Mouse (Mus musculus): ENCODE data around the gene Tmod3. TPM values are rescaled to one million over a fixed set of nuclear protein-coding genes. Genes with fewer than 3 reads are reported as not detected.
"Not testable (repeated sequence)": the region's sequence is repeated elsewhere in the genome, so short reads cannot be mapped to it uniquely, and the experiment has no call there.

Gene Tmod3
- polyA plus RNA-seq, 1 experiment, result 24.0 TPM

DNA sequence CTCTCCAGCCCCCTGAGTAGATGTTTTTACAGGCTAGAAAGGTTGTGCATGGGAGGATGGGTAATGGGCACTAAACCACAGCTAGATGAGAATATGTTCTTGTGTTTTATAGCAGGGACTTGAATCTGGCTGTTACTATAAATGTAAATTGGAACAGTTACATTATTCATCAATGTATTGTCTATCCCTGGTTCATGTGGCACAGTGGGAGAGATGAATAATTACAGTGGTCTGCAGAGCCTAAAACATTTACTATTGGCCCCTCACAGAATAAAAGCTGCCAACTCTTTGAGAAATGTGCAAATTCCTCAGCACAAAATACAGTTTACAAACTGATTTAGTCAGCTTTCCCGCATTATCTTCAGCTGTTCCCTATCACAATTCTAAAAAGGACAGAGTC, 23.0 kb downstream of the Tmod3 start:
- no peak overlapping the region for H3K27ac ChIP-seq (ENCODE audit: insufficient read depth, low read length)
- H3K27me3 ChIP-seq (ENCODE audit: control insufficient read depth, insufficient read depth, low read length), result no peaks in the 10 kb centered on the region
- 85% methylated on average over 1 of the region's 1 CpGs for WGBS
- DNase-seq (ENCODE audit: low read depth in 1 of 2, low spot score in 2 of 2), result no peak
- H3K4me1 ChIP-seq (ENCODE audit: control insufficient read depth, insufficient read depth, insufficient read length), result peaks cover 9% of the 10 kb centered on the region; the same call in 1 of the 2 replicates
- peaks cover 6% of the 10 kb centered on the region; the same call in 1 of the 2 replicates for H3K36me3 ChIP-seq (ENCODE audit: control insufficient read depth, insufficient read depth, low read length)
- TF ChIP-seq CTCF (IDR thresholded peaks at IDR 0.05; ENCODE audit: extremely low read depth, insufficient read depth, insufficient read length, insufficient replicate concordance) (no peak), POLR2A (IDR thresholded peaks at IDR 0.05; ENCODE audit: low read depth, low read length) (no peak)
- no peak overlapping the region for H3K4me3 ChIP-seq (ENCODE audit: extremely low read depth, insufficient read depth, insufficient read length)

DNA sequence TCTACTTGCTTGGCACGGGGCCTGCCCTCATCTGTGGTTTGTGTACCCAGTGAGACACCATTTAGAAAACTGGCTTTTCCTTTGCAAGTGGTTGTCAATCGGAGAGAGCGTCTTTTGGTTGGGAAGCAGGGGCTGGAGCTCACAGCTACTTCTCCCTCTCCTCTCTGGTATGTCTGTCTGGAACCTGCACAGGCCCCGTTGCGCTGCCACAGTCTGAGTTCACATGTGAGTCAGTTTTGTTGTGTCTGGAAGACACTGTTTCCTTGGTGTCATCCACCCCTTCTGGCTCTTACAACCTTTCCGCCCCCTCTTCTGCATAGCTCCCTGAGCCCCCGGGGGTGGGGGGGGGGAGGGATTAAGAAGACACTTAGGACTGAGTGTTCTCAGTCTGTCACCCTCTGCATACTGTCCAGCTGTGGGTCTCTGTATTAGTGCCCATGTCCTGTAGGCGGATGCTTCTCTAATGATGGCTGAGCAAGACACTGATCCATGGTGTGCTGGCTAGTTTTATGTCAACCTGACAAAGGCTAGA, 25.0 kb downstream of the Tmod3 start:
- Histone ChIP-seq H3K4me3 (ENCODE audit: extremely low read depth, insufficient read depth, insufficient read length) (no peak overlapping the region), H3K27me3 (ENCODE audit: control insufficient read depth, insufficient read depth, low read length) (no peaks in the 10 kb centered on the region), H3K36me3 (ENCODE audit: control insufficient read depth, insufficient read depth, low read length) (peaks cover 9% of the 10 kb centered on the region), H3K27ac (ENCODE audit: insufficient read depth, low read length) (peak overlapping the region; percentile 1; the same call in 1 of the 2 replicates), H3K4me1 (ENCODE audit: control insufficient read depth, insufficient read depth, insufficient read length) (peaks cover 3% of the 10 kb centered on the region; the same call in 1 of the 2 replicates)
- no peak for TF ChIP-seq POLR2A (IDR thresholded peaks at IDR 0.05; ENCODE audit: low read depth, low read length)
- TF ChIP-seq CTCF (IDR thresholded peaks at IDR 0.05; ENCODE audit: extremely low read depth, insufficient read depth, insufficient read length, insufficient replicate concordance), result no peak
- 92% methylated on average over 8 of the region's 8 CpGs for WGBS
- no peak for DNase-seq (ENCODE audit: low read depth in 1 of 2, low spot score in 2 of 2)

- H3K27ac ChIP-seq (ENCODE audit: insufficient read depth, low read length); H3K4me1 ChIP-seq (ENCODE audit: control insufficient read depth, insufficient read depth, insufficient read length); H3K4me3 ChIP-seq (ENCODE audit: extremely low read depth, insufficient read depth, insufficient read length); H3K27me3 ChIP-seq (ENCODE audit: control insufficient read depth, insufficient read depth, low read length): not testable (repeated sequence)
- peaks cover 17% of the 10 kb centered on the region for H3K36me3 ChIP-seq (ENCODE audit: control insufficient read depth, insufficient read depth, low read length)
- peak in 1 of 2 experiments; percentile 29 for DNase-seq (ENCODE audit: low read depth in 1 of 2, low spot score in 2 of 2)
- WGBS, result 61% methylated on average over 9 of the region's 9 CpGs
Measured at GRCm38 (mm10) chr9:75532989-75533388, 26.5 kb downstream of the Tmod3 start.

GRCm38 (mm10) chr9:75532461-75532860, 27.0 kb downstream of the Tmod3 start:
- Histone ChIP-seq H3K4me1 (ENCODE audit: control insufficient read depth, insufficient read depth, insufficient read length) (peaks cover 3% of the 10 kb centered on the region; the same call in 1 of the 2 replicates), H3K27ac (ENCODE audit: insufficient read depth, low read length) (no peak overlapping the region), H3K27me3 (ENCODE audit: control insufficient read depth, insufficient read depth, low read length) (no peaks in the 10 kb centered on the region), H3K4me3 (ENCODE audit: extremely low read depth, insufficient read depth, insufficient read length) (no peak overlapping the region), H3K36me3 (ENCODE audit: control insufficient read depth, insufficient read depth, low read length) (peaks cover 20% of the 10 kb centered on the region)
- WGBS, result 85% methylated on average over 7 of the region's 7 CpGs
- no peak for DNase-seq (ENCODE audit: low read depth in 1 of 2, low spot score in 2 of 2)
- no peak for TF ChIP-seq CTCF (IDR thresholded peaks at IDR 0.05; ENCODE audit: extremely low read depth, insufficient read depth, insufficient read length, insufficient replicate concordance)
- TF ChIP-seq POLR2A (IDR thresholded peaks at IDR 0.05; ENCODE audit: low read depth, low read length), result no peak

DNA sequence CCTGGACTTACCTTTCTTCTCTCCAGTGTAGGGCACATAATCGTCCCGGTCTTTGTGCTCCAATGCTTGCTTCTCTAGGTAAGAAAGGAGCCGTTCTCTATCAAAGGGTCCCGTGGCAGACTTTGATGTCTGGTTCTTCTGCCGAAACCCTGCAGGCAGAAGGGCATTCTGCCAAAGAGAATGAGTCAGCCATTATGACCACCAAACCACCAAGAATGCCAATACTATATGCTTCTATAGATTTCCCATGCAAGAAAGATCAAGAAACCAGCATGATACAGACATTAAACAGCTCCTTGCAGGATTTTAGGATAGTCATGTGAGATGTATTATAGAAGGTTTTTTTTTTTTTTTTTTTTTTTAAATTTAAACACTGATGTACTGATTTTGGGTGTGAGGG, 30.1 kb downstream of the Tmod3 start:
- no peaks in the 10 kb centered on the region for H3K4me1 ChIP-seq (ENCODE audit: control insufficient read depth, insufficient read depth, insufficient read length)
- H3K4me3 ChIP-seq (ENCODE audit: extremely low read depth, insufficient read depth, insufficient read length), result no peak overlapping the region
- H3K27ac ChIP-seq (ENCODE audit: insufficient read depth, low read length), result no peak overlapping the region
- no peak for DNase-seq (ENCODE audit: low read depth in 1 of 2, low spot score in 2 of 2)
- no peak for TF ChIP-seq POLR2A (IDR thresholded peaks at IDR 0.05; ENCODE audit: low read depth, low read length)
- TF ChIP-seq CTCF (IDR thresholded peaks at IDR 0.05; ENCODE audit: extremely low read depth, insufficient read depth, insufficient read length, insufficient replicate concordance), result no peak
- H3K36me3 ChIP-seq (ENCODE audit: control insufficient read depth, insufficient read depth, low read length), result peaks cover 24% of the 10 kb centered on the region
- no peaks in the 10 kb centered on the region for H3K27me3 ChIP-seq (ENCODE audit: control insufficient read depth, insufficient read depth, low read length)
- WGBS, result 54% methylated on average over 5 of the region's 5 CpGs

- Histone ChIP-seq H3K4me1 (ENCODE audit: control insufficient read depth, insufficient read depth, insufficient read length) (no peaks in the 10 kb centered on the region), H3K27me3 (ENCODE audit: control insufficient read depth, insufficient read depth, low read length) (no peaks in the 10 kb centered on the region), H3K36me3 (ENCODE audit: control insufficient read depth, insufficient read depth, low read length) (peaks cover 25% of the 10 kb centered on the region), H3K4me3 (ENCODE audit: extremely low read depth, insufficient read depth, insufficient read length) (no peak overlapping the region), H3K27ac (ENCODE audit: insufficient read depth, low read length) (no peak overlapping the region)
- no peak for DNase-seq (ENCODE audit: low read depth in 1 of 2, low spot score in 2 of 2)
- no peak for TF ChIP-seq POLR2A (IDR thresholded peaks at IDR 0.05; ENCODE audit: low read depth, low read length)
- no peak for TF ChIP-seq CTCF (IDR thresholded peaks at IDR 0.05; ENCODE audit: extremely low read depth, insufficient read depth, insufficient read length, insufficient replicate concordance)
- WGBS, result 94% methylated on average over 9 of the region's 9 CpGs
Measured at GRCm38 (mm10) chr9:75528096-75528495, 31.4 kb downstream of the Tmod3 start.

DNA sequence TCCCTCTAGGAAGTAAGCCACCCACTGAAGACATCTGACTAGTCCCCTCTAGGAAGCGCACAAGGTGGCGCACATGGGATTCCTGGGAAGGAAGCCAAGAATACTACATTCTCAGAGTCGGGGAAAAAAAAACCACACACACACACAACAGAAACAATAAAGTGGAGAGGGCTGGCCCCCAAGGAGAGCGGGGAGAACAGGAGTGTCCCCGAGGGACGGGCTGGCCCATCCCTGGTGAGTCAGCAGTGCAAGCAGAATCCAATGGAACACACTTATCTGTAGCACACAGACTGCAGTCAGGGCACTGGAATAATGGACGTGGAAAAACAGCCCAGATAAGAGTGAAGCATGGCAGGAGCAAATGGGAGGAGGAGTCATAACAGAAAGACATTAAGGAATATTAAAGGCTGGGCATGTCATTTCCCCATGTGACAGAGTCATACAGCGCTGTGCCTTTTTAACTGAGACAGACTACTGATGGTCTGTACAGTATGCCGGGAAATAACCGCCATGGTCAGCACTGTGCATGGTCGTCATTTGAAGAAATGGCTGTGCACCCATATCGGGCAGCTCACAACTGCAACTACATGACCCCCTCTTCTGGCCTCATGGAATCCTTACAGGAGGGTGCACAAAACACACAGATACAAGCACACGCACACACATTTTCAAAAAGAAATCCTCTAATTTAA, 31.9 kb downstream of the Tmod3 start:
- Histone ChIP-seq H3K27ac (ENCODE audit: insufficient read depth, low read length) (no peak overlapping the region), H3K27me3 (ENCODE audit: control insufficient read depth, insufficient read depth, low read length) (no peaks in the 10 kb centered on the region), H3K4me1 (ENCODE audit: control insufficient read depth, insufficient read depth, insufficient read length) (no peaks in the 10 kb centered on the region), H3K36me3 (ENCODE audit: control insufficient read depth, insufficient read depth, low read length) (peaks cover 25% of the 10 kb centered on the region), H3K4me3 (ENCODE audit: extremely low read depth, insufficient read depth, insufficient read length) (no peak overlapping the region)
- DNase-seq (ENCODE audit: low read depth in 1 of 2, low spot score in 2 of 2), result no peak
- TF ChIP-seq CTCF (IDR thresholded peaks at IDR 0.05; ENCODE audit: extremely low read depth, insufficient read depth, insufficient read length, insufficient replicate concordance), result no peak
- no peak for TF ChIP-seq POLR2A (IDR thresholded peaks at IDR 0.05; ENCODE audit: low read depth, low read length)
- 81% methylated on average over 13 of the region's 13 CpGs for WGBS
